Mouse (Mus musculus) heart, embryonic 15.5 days (tissue): Measurements from ENCODE around the gene Cadm1. TPM values are rescaled to one million over a fixed set of nuclear protein-coding genes. Genes with fewer than 3 reads are reported as not detected.

Source experiments
- ATAC-seq: fragments of 200-750 bp; cut with Nextera tagmentation; replicated peaks from 2 replicates; pipeline ENCODE4 v1.8.0; 2017; ENCODE audit warnings: low read depth, moderate TSS enrichment; ENCODE audit not compliant: insufficient number of reproducible peaks, insufficient read depth, low FRiP score
- H3K27ac ChIP-seq: fragments of 300-500 bp; sonication (generic); 2 replicates; pipeline ENCODE4 v1.5.1; 2015; ENCODE audit warnings: mild to moderate bottlenecking, inconsistent platforms
- H3K27me3 ChIP-seq: fragments of 300-500 bp; sonication (generic); 2 replicates; pipeline ENCODE4 v1.6.1; 2015; ENCODE audit warnings: inconsistent platforms
- H3K36me3 ChIP-seq: fragments of 300-500 bp; sonication (generic); 2 replicates; pipeline ENCODE4 v1.6.1; 2015; ENCODE audit warnings: mild to moderate bottlenecking, inconsistent platforms
- H3K4me1 ChIP-seq: fragments of 300-500 bp; sonication (generic); replicated peaks from 2 replicates; pipeline ENCODE4 v1.6.1; 2015; ENCODE audit warnings: inconsistent platforms
- H3K4me2 ChIP-seq: fragments of 300-500 bp; sonication (generic); 2 replicates; pipeline ENCODE4 v1.6.1; 2015; ENCODE audit warnings: inconsistent platforms, mild to moderate bottlenecking, moderate library complexity
- H3K4me3 ChIP-seq: fragments of 300-500 bp; sonication (generic); 2 replicates; pipeline ENCODE4 v1.5.1; 2015; ENCODE audit warnings: mild to moderate bottlenecking, inconsistent platforms
- H3K9ac ChIP-seq: fragments of 300-500 bp; sonication (generic); 2 replicates; pipeline ENCODE4 v1.6.1; 2015; ENCODE audit warnings: mild to moderate bottlenecking, inconsistent platforms
- H3K9me3 ChIP-seq: fragments of 300-500 bp; sonication (generic); replicated peaks from 2 replicates; pipeline ENCODE4 v1.6.1; 2016; ENCODE audit warnings: inconsistent platforms
- whole genome bisulfite sequencing: fragments of 180-500 bp; shearing (Covaris S2); methylation state at CpG from one replicate; pipeline ENCODE4 v1.1.7; 2015; ENCODE audit warnings: mixed read lengths; 5-methylcytosine and 5-hydroxymethylcytosine counted together
- polyA plus RNA-seq: library from polyadenylated mRNA; unstranded; fragments of >200 nt; fragmentation: Nextera tagmentation; extraction: Ambion mirVana; gene quantifications from 2 replicates; pipeline ENCODE4 v1.2.1, GENCODE M21; 2015

Cadm1 gene
- polyA plus RNA-seq, 1 experiment from 2014 or later: 12.6 TPM

DNA sequence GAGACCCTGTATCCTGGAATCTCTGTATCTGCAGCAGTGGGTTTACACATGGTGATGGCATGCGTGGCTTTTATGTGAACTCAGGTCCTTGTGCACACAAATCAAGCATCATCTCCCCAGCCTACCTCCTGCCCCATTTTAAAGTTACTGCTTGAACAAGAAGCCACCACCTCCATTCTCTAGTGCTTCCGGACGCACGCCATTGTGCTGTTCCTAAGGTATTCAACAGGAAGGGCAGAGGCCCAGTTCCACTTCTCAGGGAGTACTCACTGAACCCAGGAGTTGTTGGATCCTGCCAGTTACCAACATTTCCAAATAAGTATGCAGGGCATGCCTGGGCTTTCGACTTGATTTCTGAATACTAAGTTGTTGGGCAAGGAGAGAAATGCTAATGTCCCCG is 49.5 kb downstream of the Cadm1 start:
- Histone ChIP-seq H3K4me2 (no peak overlapping the region), H3K4me1 (peaks cover 14% of the 10 kb centered on the region), H3K36me3 (no peaks in the 10 kb centered on the region), H3K27me3 (0 out of 2 replicates have a peak, but pooled peaks cover 2% of the 10 kb centered on the region), H3K9me3 (no peaks in the 10 kb centered on the region), H3K4me3 (no peak overlapping the region), H3K27ac (no peak overlapping the region), H3K9ac (no peak overlapping the region)
- WGBS: 92% methylated on average over 6 of the region's 6 CpGs
- no peak for ATAC-seq

- WGBS: 56% methylated on average over 6 of the region's 6 CpGs
- no peak overlapping the region for H3K27ac ChIP-seq
- H3K36me3 ChIP-seq: no peaks in the 10 kb centered on the region
- no peaks in the 10 kb centered on the region for H3K9me3 ChIP-seq
- H3K27me3 ChIP-seq: 0 out of 2 replicates have a peak, but pooled peaks cover 2% of the 10 kb centered on the region
- H3K4me1 ChIP-seq: peaks cover 4% of the 10 kb centered on the region; the same call in 1 of the 2 replicates
- no peak overlapping the region for H3K4me2 ChIP-seq
- H3K4me3 ChIP-seq: no peak overlapping the region
- no peak overlapping the region for H3K9ac ChIP-seq
- no peak for ATAC-seq
Observed at GRCm38 (mm10) chr9:47581576-47582365, 51.8 kb downstream of the Cadm1 start.

GRCm38 (mm10) chr9:47583241-47583640 is 53.3 kb downstream of the Cadm1 start:
- 66% methylated on average over 4 of the region's 4 CpGs for WGBS
- no peaks in the 10 kb centered on the region for H3K27me3 ChIP-seq
- H3K4me3 ChIP-seq: no peak overlapping the region
- no peak for ATAC-seq
- peaks cover 6% of the 10 kb centered on the region; the same call in 1 of the 2 replicates for H3K4me1 ChIP-seq
- H3K36me3 ChIP-seq: no peaks in the 10 kb centered on the region
- H3K27ac ChIP-seq: no peak overlapping the region
- H3K9me3 ChIP-seq: no peaks in the 10 kb centered on the region
- H3K9ac ChIP-seq: no peak overlapping the region
- no peak overlapping the region for H3K4me2 ChIP-seq

DNA sequence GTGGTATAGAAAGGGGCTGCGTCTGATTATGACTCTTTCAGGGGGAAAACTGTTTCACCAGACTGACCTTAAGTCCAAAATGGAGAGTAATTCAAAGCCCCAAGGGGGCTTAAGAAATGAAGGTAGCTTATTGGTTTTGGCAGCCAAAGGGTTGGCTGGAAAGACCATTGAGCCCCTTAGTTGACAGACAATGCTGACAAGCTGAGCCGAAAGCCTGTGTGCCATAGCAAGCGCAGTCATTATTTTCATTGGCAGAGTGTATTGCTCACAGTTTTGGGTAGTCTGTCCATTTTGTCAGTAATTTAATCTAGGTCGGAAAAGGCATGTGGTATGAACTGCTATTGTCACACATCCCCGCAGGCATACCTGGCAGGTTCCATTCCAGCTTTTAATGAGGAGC is 56.2 kb downstream of the Cadm1 start:
- Histone ChIP-seq H3K4me2 (no peak overlapping the region), H3K4me1 (peaks cover 15% of the 10 kb centered on the region), H3K27me3 (no peaks in the 10 kb centered on the region), H3K9me3 (no peaks in the 10 kb centered on the region), H3K4me3 (no peak overlapping the region), H3K9ac (no peak overlapping the region), H3K36me3 (no peaks in the 10 kb centered on the region), H3K27ac (no peak overlapping the region)
- WGBS: 71% methylated on average over 5 of the region's 5 CpGs
- no peak for ATAC-seq

GRCm38 (mm10) chr9:47586839-47587238 is 56.9 kb downstream of the Cadm1 start:
- ATAC-seq: no peak
- Histone ChIP-seq H3K27ac (no peak overlapping the region), H3K4me3 (no peak overlapping the region), H3K27me3 (no peaks in the 10 kb centered on the region), H3K9me3 (no peaks in the 10 kb centered on the region), H3K36me3 (no peaks in the 10 kb centered on the region), H3K9ac (no peak overlapping the region), H3K4me1 (peaks cover 10% of the 10 kb centered on the region), H3K4me2 (no peak overlapping the region)
- 93% methylated on average over 8 of the region's 8 CpGs for WGBS

DNA sequence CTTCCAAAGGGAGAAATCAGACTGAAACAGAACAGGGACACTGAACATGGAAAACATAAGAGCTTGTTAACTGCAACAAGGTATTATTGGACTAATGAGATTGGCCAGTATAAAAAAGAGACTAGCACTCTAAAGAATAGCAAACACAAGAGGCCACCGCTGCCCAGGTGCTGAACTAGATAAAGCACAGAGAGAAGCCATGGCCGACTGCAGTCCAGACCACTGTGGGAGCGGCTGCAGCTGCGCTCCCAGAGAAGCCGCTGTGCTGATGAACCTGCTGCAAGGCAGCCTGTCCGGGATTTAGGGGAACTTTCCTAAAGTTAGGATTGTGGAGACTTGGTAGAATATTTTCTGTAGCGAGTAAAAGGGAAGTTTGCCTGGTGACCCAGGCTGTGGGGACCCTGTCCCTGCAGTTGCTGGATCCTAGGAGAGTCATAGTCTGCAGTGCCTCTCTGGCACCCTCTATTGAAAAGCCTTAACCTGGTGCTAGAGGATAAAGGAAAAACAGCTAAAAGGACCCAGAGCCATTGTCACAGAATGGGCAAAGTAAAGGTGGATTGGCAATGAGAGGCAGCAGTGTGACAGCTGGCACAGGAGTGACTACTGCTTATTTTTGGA is 57.7 kb downstream of the Cadm1 start:
- peaks cover 10% of the 10 kb centered on the region for H3K4me1 ChIP-seq
- H3K4me3 ChIP-seq: peak overlapping the region; percentile 28
- no peak overlapping the region for H3K27ac ChIP-seq
- H3K4me2 ChIP-seq: peak overlapping the region; percentile 49
- no peak; the same call in 1 of the 2 replicates for ATAC-seq
- H3K9me3 ChIP-seq: no peaks in the 10 kb centered on the region
- H3K36me3 ChIP-seq: no peaks in the 10 kb centered on the region
- H3K27me3 ChIP-seq: no peaks in the 10 kb centered on the region
- no peak overlapping the region for H3K9ac ChIP-seq
- 32% methylated on average over 7 of the region's 7 CpGs for WGBS

DNA sequence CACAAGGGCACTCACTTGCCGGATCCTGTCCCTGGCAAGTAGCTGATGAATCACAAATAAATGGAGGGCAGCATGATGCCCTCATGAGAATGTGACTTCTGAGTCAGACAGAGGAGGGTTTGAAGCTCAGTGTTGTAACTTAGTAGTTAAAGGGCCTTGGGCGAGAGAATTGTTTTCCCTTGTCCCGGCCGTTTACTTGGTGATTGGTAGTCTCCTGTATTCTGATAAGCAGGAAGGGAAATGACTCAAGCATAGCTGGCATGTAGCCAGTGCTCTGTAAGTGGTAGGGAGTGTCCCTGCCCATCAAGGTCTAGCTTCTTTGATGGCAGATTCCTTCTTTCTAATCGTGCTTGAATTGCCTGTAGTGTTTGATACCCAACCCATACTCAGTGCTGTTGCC is 59.9 kb downstream of the Cadm1 start:
- peak overlapping the region; percentile 1; the same call in 1 of the 2 replicates for H3K4me2 ChIP-seq

GRCm38 (mm10) chr9:47601541-47601940 is 71.6 kb downstream of the Cadm1 start:
- 86% methylated on average over 11 of the region's 11 CpGs for WGBS
- Histone ChIP-seq H3K4me2 (no peak overlapping the region), H3K4me3 (no peak overlapping the region), H3K4me1 (no peaks in the 10 kb centered on the region), H3K9ac (no peak overlapping the region), H3K27me3 (no peaks in the 10 kb centered on the region), H3K27ac (no peak overlapping the region), H3K9me3 (no peaks in the 10 kb centered on the region), H3K36me3 (no peaks in the 10 kb centered on the region)
- no peak for ATAC-seq

More for the DNA sequence above, 59.9 kb downstream of the Cadm1 start:
- peak; percentile 39; the same call in 1 of the 2 replicates for ATAC-seq
- Histone ChIP-seq H3K4me1 (peaks cover 10% of the 10 kb centered on the region), H3K27me3 (no peaks in the 10 kb centered on the region), H3K27ac (0 out of 2 replicates have a peak overlapping the region, but pooled peaks have one; percentile 1), H3K9me3 (no peaks in the 10 kb centered on the region), H3K36me3 (no peaks in the 10 kb centered on the region), H3K9ac (no peak overlapping the region), H3K4me3 (no peak overlapping the region)
- WGBS: 16% methylated on average over 5 of the region's 5 CpGs

DNA sequence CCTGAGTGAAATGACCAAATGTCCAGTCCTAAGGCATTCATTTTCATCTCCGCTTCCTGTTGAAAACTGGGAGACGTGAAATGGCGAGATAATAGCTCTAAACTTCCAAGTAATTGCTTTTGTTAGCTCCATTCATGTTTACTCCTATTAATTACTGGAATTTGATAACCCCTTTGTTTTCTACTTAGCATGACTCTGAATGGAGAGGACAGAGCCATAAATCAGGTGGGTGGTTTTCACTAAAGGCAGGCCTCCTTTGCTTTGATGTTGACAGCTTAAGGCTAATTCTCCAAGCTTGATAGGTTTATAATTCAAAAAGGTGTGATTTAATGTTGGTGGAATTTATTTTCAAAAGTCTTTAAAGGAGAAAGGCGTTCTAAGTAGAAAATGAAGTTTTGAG is 74.0 kb downstream of the Cadm1 start:
- H3K4me1 ChIP-seq: no peaks in the 10 kb centered on the region
- 78% methylated on average over 4 of the region's 4 CpGs for WGBS
- no peak overlapping the region for H3K4me2 ChIP-seq
- no peak overlapping the region for H3K27ac ChIP-seq
- H3K4me3 ChIP-seq: no peak overlapping the region
- no peaks in the 10 kb centered on the region for H3K9me3 ChIP-seq
- no peak overlapping the region for H3K9ac ChIP-seq
- no peaks in the 10 kb centered on the region for H3K36me3 ChIP-seq
- ATAC-seq: no peak
- no peaks in the 10 kb centered on the region for H3K27me3 ChIP-seq

GRCm38 (mm10) chr9:47605628-47606027 is 75.7 kb downstream of the Cadm1 start:
- no peak overlapping the region for H3K4me2 ChIP-seq
- WGBS: 65% methylated on average over 5 of the region's 5 CpGs
- no peak overlapping the region for H3K27ac ChIP-seq
- H3K27me3 ChIP-seq: no peaks in the 10 kb centered on the region
- no peak overlapping the region for H3K9ac ChIP-seq
- H3K9me3 ChIP-seq: no peaks in the 10 kb centered on the region
- 0 out of 2 replicates have a peak, but pooled peaks cover 2% of the 10 kb centered on the region for H3K4me1 ChIP-seq
- no peaks in the 10 kb centered on the region for H3K36me3 ChIP-seq
- no peak overlapping the region for H3K4me3 ChIP-seq
- no peak for ATAC-seq

- 0 out of 2 replicates have a peak, but pooled peaks cover 2% of the 10 kb centered on the region for H3K4me1 ChIP-seq
- no peak overlapping the region for H3K9ac ChIP-seq
- no peaks in the 10 kb centered on the region for H3K9me3 ChIP-seq
- H3K36me3 ChIP-seq: no peaks in the 10 kb centered on the region
- no peak overlapping the region for H3K4me3 ChIP-seq
- no peak overlapping the region for H3K27ac ChIP-seq
- ATAC-seq: no peak
- WGBS: 72% methylated on average over 7 of the region's 7 CpGs
- H3K4me2 ChIP-seq: no peak overlapping the region
- H3K27me3 ChIP-seq: no peaks in the 10 kb centered on the region
Observed at GRCm38 (mm10) chr9:47608441-47608840, 78.5 kb downstream of the Cadm1 start.
